8 mouse cellular contexts compared by ENCODE assay signal in the genomic region with DNA sequence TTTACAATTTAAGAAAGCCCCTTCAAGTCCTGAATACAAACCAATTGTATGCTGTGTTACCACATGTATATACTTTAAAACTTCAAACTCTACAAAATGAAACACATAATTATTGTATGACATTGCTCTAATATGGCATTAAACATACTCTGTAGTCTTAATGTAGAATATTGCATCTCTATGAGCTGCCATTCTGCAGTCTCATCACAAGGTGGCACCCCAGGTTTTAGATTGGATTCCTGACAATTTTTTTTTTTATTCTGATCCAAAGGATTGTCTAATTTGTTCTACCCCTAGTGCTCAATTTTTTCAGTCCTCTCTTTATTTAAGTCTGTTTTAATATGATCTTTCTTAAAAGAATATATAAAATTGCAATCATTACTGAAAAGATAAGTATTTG. TPM values are rescaled to one million over a fixed set of nuclear protein-coding genes. Genes with fewer than 3 reads are reported as not detected.
DNase-seq lines count a peak whose midpoint lies in the region; ATAC-seq and TF ChIP-seq lines count a peak whose summit lies in the region.

No protein-coding gene starts in this region.

- in situ Hi-C loops in ES-E14 (cut with MboI; ENCODE audit: low sequenced_read_pairs in 2 of 2, unreplicated experiment in 2 of 2), result no loop called here

- no peaks in the 10 kb centered on the region for H3K36me3 ChIP-seq in hindbrain, embryonic 11.5 days (ENCODE audit: control insufficient read depth, insufficient read depth, low read length)
- H3K36me3 ChIP-seq in hindbrain, embryonic 16.5 days (ENCODE audit: control insufficient read depth, insufficient read depth, low read length), result no peaks in the 10 kb centered on the region; the same call in 1 of the 2 replicates
- H3K36me3 ChIP-seq in ES-E14 (ENCODE audit: control insufficient read depth, insufficient read depth, low read length, poor library complexity, severe bottlenecking), result no peaks in the 10 kb centered on the region; the same call in 1 of the 2 replicates
- H3K36me3 ChIP-seq in heart, embryonic 12.5 days, result peaks cover 11% of the 10 kb centered on the region; the same call in 1 of the 2 replicates
- no peaks in the 10 kb centered on the region for H3K36me3 ChIP-seq in intestine, embryonic 15.5 days

- DNase-seq in hindbrain, embryonic 11.5 days (ENCODE audit: low spot score), result peak; percentile 43
- DNase-seq in 416B (ENCODE audit: low read depth) (peak; percentile 70), ES-E14 (ENCODE audit: low read depth, low spot score) (no peak)
- DNase-seq in induced T-regulatory cell, adult 2 months (ENCODE audit: low read depth), result peak; percentile 74
- no peak for DNase-seq in ovary, postnatal 10 days (ENCODE audit: low spot score)

- no peak overlapping the region for H3K9ac ChIP-seq in hindbrain, embryonic 11.5 days (ENCODE audit: low read depth, low read length)
- no peak overlapping the region for H3K9ac ChIP-seq in hindbrain, embryonic 16.5 days (ENCODE audit: low read depth, low read length)
- no peak overlapping the region for H3K9ac ChIP-seq in ES-E14 (ENCODE audit: insufficient read depth, low read depth, low read length, poor library complexity, severe bottlenecking)
- H3K9ac ChIP-seq in heart, embryonic 12.5 days, result no peak overlapping the region
- no peak overlapping the region for H3K9ac ChIP-seq in intestine, embryonic 15.5 days

- H3K4me2 ChIP-seq in hindbrain, embryonic 11.5 days (replicated peaks; ENCODE audit: low read depth, low read length), result no peak overlapping the region
- no peak overlapping the region for H3K4me2 ChIP-seq in hindbrain, embryonic 16.5 days (ENCODE audit: low read length)
- no peak overlapping the region for H3K4me2 ChIP-seq in heart, embryonic 12.5 days
- H3K4me2 ChIP-seq in intestine, embryonic 15.5 days (replicated peaks), result no peak overlapping the region

- H3K4me1 ChIP-seq in hindbrain, embryonic 11.5 days (replicated peaks; ENCODE audit: control insufficient read depth, insufficient read depth, low read length), result no peaks in the 10 kb centered on the region
- peaks cover 1% of the 10 kb centered on the region; the same call in 1 of the 2 replicates for H3K4me1 ChIP-seq in hindbrain, embryonic 16.5 days (ENCODE audit: control insufficient read depth, insufficient read depth, low read depth, low read length)
- H3K4me1 ChIP-seq in ES-E14 (ENCODE audit: control insufficient read depth in 2 of 2, insufficient read depth in 2 of 2, low read length in 2 of 2, poor library complexity in 1 of 2), result peaks cover 5 to 10% of the 10 kb centered on the region in 2 experiments; a peak in 1 of 4 replicates
- peaks cover 7% of the 10 kb centered on the region; the same call in 1 of the 2 replicates for H3K4me1 ChIP-seq in heart, embryonic 12.5 days (replicated peaks)
- peaks cover 3% of the 10 kb centered on the region; the same call in 1 of the 2 replicates for H3K4me1 ChIP-seq in intestine, embryonic 15.5 days (replicated peaks)

- no peak overlapping the region for H3K27ac ChIP-seq in hindbrain, embryonic 11.5 days (ENCODE audit: low read depth, low read length)
- no peak overlapping the region for H3K27ac ChIP-seq in hindbrain, embryonic 16.5 days (ENCODE audit: low read depth, low read length)
- H3K27ac ChIP-seq in ES-E14 (ENCODE audit: insufficient read depth, low read depth, low read length, poor library complexity, severe bottlenecking), result no peak overlapping the region
- no peak overlapping the region for H3K27ac ChIP-seq in heart, embryonic 12.5 days (ENCODE audit: poor library complexity, severe bottlenecking)
- no peak overlapping the region for H3K27ac ChIP-seq in intestine, embryonic 15.5 days

- no peaks in the 10 kb centered on the region for H3K9me3 ChIP-seq in hindbrain, embryonic 11.5 days (ENCODE audit: control insufficient read depth, low read length)
- no peaks in the 10 kb centered on the region for H3K9me3 ChIP-seq in hindbrain, embryonic 16.5 days (ENCODE audit: control insufficient read depth, low read length)
- H3K9me3 ChIP-seq in ES-E14 (ENCODE audit: control insufficient read depth, insufficient read depth, low read depth, low read length), result no peaks in the 10 kb centered on the region
- H3K9me3 ChIP-seq in heart, embryonic 12.5 days (replicated peaks), result no peaks in the 10 kb centered on the region
- no peaks in the 10 kb centered on the region for H3K9me3 ChIP-seq in intestine, embryonic 15.5 days

- H3K4me3 ChIP-seq in hindbrain, embryonic 11.5 days (ENCODE audit: low read depth, low read length), result no peak overlapping the region
- no peak overlapping the region for H3K4me3 ChIP-seq in hindbrain, embryonic 16.5 days (ENCODE audit: low read length)
- H3K4me3 ChIP-seq in ES-E14 (ENCODE audit: insufficient read depth in 1 of 2, low read depth in 1 of 2, low read length in 2 of 2, poor library complexity in 1 of 2, severe bottlenecking in 1 of 2), result peak overlapping the region in 1 of 2 experiments; percentile 3; a peak in 1 of 4 replicates
- H3K4me3 ChIP-seq in heart, embryonic 12.5 days, result no peak overlapping the region
- H3K4me3 ChIP-seq in intestine, embryonic 15.5 days (replicated peaks), result no peak overlapping the region

- ATAC-seq in hindbrain, embryonic 11.5 days (ENCODE audit: low FRiP score), result no peak
- no peak for ATAC-seq in hindbrain, embryonic 16.5 days
- no peak for ATAC-seq in heart, embryonic 12.5 days (ENCODE audit: insufficient number of reproducible peaks, low FRiP score)
- no peak for ATAC-seq in intestine, embryonic 15.5 days

- H3K27me3 ChIP-seq in hindbrain, embryonic 11.5 days (ENCODE audit: control insufficient read depth, insufficient read depth, low read length), result no peaks in the 10 kb centered on the region
- no peaks in the 10 kb centered on the region for H3K27me3 ChIP-seq in hindbrain, embryonic 16.5 days (replicated peaks; ENCODE audit: control insufficient read depth, insufficient read depth, low read length)
- no peaks in the 10 kb centered on the region for H3K27me3 ChIP-seq in heart, embryonic 12.5 days (replicated peaks)
- no peaks in the 10 kb centered on the region for H3K27me3 ChIP-seq in intestine, embryonic 15.5 days (replicated peaks)

TF ChIP-seq in ES-E14, 5 proteins besides CTCF, POLR2A, EP300 and RAD21:
- no peak for TF ChIP-seq ZC3H11A (IDR thresholded peaks at IDR 0.05; ENCODE audit: borderline replicate concordance, low read depth, low read length)
- no peak for TF ChIP-seq HCFC1 (IDR thresholded peaks at IDR 0.05; ENCODE audit: borderline replicate concordance, insufficient read depth, low read length)
- TF ChIP-seq MAFK (IDR thresholded peaks at IDR 0.05; ENCODE audit: insufficient read depth, low read depth, low read length), result no peak
- peak; percentile 95 for TF ChIP-seq ZNF384 (IDR thresholded peaks at IDR 0.05; ENCODE audit: low read depth, low read length)
TF ChIP-seq in ES-E14: peak in this region for 1.

RNA-seq across cellular contexts. Expression of a gene that starts 7.5 kb away (rescaled TPM):
- polyA plus RNA-seq in hindbrain, embryonic 11.5 days (2014; fragmentation: Nextera tagmentation; extraction: Ambion mirVana), result 46.6 and 49.5 TPM in 2 replicates
- polyA plus RNA-seq in hindbrain, embryonic 16.5 days (2015; fragmentation: Nextera tagmentation; extraction: Ambion mirVana), result 46.5 and 49.5 TPM in 2 replicates
- 23.9 and 25.7 TPM in 2 replicates for total RNA-seq in ES-E14 (2012; rRNA removed)
- 38.6 and 43.3 TPM in 2 replicates for polyA plus RNA-seq in heart, embryonic 12.5 days (2016; fragmentation: Nextera tagmentation; extraction: Ambion mirVana)
- polyA plus RNA-seq in intestine, embryonic 15.5 days (2015; fragmentation: Nextera tagmentation; extraction: Ambion mirVana), result 40.6 and 44.5 TPM in 2 replicates

RNA-seq across cellular contexts. Expression of a gene that starts 24.0 kb away (rescaled TPM):
- 30.7 and 35.3 TPM in 2 replicates for polyA plus RNA-seq in hindbrain, embryonic 11.5 days (2014; fragmentation: Nextera tagmentation; extraction: Ambion mirVana)
- 51.2 and 54.7 TPM in 2 replicates for polyA plus RNA-seq in hindbrain, embryonic 16.5 days (2015; fragmentation: Nextera tagmentation; extraction: Ambion mirVana)
- total RNA-seq in ES-E14 (2012; rRNA removed), result 18.1 and 24.4 TPM in 2 replicates
- polyA plus RNA-seq in heart, embryonic 12.5 days (2016; fragmentation: Nextera tagmentation; extraction: Ambion mirVana), result 31.9 and 33.9 TPM in 2 replicates
- polyA plus RNA-seq in intestine, embryonic 15.5 days (2015; fragmentation: Nextera tagmentation; extraction: Ambion mirVana), result 43.3 and 47.6 TPM in 2 replicates

RNA-seq across cellular contexts. Expression of a gene that starts 24.1 kb away (rescaled TPM):
- polyA plus RNA-seq in hindbrain, embryonic 11.5 days (2014; fragmentation: Nextera tagmentation; extraction: Ambion mirVana), result 68.3 and 68.4 TPM in 2 replicates
- 123 and 143 TPM in 2 replicates for polyA plus RNA-seq in hindbrain, embryonic 16.5 days (2015; fragmentation: Nextera tagmentation; extraction: Ambion mirVana)
- 41.1 and 41.6 TPM in 2 replicates for total RNA-seq in ES-E14 (2012; rRNA removed)
- polyA plus RNA-seq in heart, embryonic 12.5 days (2016; fragmentation: Nextera tagmentation; extraction: Ambion mirVana), result 96.8 and 111 TPM in 2 replicates
- 96.9 and 104 TPM in 2 replicates for polyA plus RNA-seq in intestine, embryonic 15.5 days (2015; fragmentation: Nextera tagmentation; extraction: Ambion mirVana)

RNA-seq across cellular contexts. Expression of a gene that starts 26.6 kb away (rescaled TPM):
- polyA plus RNA-seq in hindbrain, embryonic 11.5 days (2014; fragmentation: Nextera tagmentation; extraction: Ambion mirVana), result 108 and 114 TPM in 2 replicates
- 115 and 126 TPM in 2 replicates for polyA plus RNA-seq in hindbrain, embryonic 16.5 days (2015; fragmentation: Nextera tagmentation; extraction: Ambion mirVana)
- total RNA-seq in ES-E14 (2012; rRNA removed), result 59.1 and 78.8 TPM in 2 replicates
- 84.1 and 86.2 TPM in 2 replicates for polyA plus RNA-seq in heart, embryonic 12.5 days (2016; fragmentation: Nextera tagmentation; extraction: Ambion mirVana)
- 103 and 108 TPM in 2 replicates for polyA plus RNA-seq in intestine, embryonic 15.5 days (2015; fragmentation: Nextera tagmentation; extraction: Ambion mirVana)

RNA-seq across cellular contexts. Expression of a gene that starts 33.6 kb away (rescaled TPM):
- polyA plus RNA-seq in hindbrain, embryonic 11.5 days (2014; fragmentation: Nextera tagmentation; extraction: Ambion mirVana), result 82.8 and 85.4 TPM in 2 replicates
- polyA plus RNA-seq in hindbrain, embryonic 16.5 days (2015; fragmentation: Nextera tagmentation; extraction: Ambion mirVana), result 92.3 and 101 TPM in 2 replicates
- total RNA-seq in ES-E14 (2012; rRNA removed), result 23.1 and 30.7 TPM in 2 replicates
- 55.1 and 55.7 TPM in 2 replicates for polyA plus RNA-seq in heart, embryonic 12.5 days (2016; fragmentation: Nextera tagmentation; extraction: Ambion mirVana)
- polyA plus RNA-seq in intestine, embryonic 15.5 days (2015; fragmentation: Nextera tagmentation; extraction: Ambion mirVana), result 56.0 and 57.2 TPM in 2 replicates

Comparison
In these comparisons a context has a peak if more than half of its experiments do, and no peak if none do; other contexts are left out.
1. DNase-seq: peak in hindbrain, embryonic 11.5 days (single experiment), 416B (single experiment) and induced T-regulatory cell, adult 2 months (single experiment); none in ES-E14 (single experiment) and ovary, postnatal 10 days (single experiment).